Mouse (Mus musculus): ENCODE data around the gene Lmx1b. TPM values are rescaled to one million over a fixed set of nuclear protein-coding genes. Genes with fewer than 3 reads are reported as not detected.

Gene Lmx1b
- polyA plus RNA-seq, 1 experiment = not detected

- Histone ChIP-seq H3K4me1 (ENCODE audit: control insufficient read depth, insufficient read depth, insufficient read length) (no peaks in the 10 kb centered on the region), H3K27ac (ENCODE audit: insufficient read depth, low read length) (no peak overlapping the region), H3K27me3 (ENCODE audit: control insufficient read depth, insufficient read depth, low read length) (peaks cover 5% of the 10 kb centered on the region; the same call in 1 of the 2 replicates), H3K36me3 (ENCODE audit: control insufficient read depth, insufficient read depth, low read length) (no peaks in the 10 kb centered on the region), H3K4me3 (ENCODE audit: extremely low read depth, insufficient read depth, insufficient read length) (no peak overlapping the region)
- no peak for DNase-seq (ENCODE audit: low read depth in 1 of 2, low spot score in 2 of 2)
- TF ChIP-seq CTCF (IDR thresholded peaks at IDR 0.05; ENCODE audit: extremely low read depth, insufficient read depth, insufficient read length, insufficient replicate concordance) (no peak), POLR2A (IDR thresholded peaks at IDR 0.05; ENCODE audit: low read depth, low read length) (no peak)
- 6% methylated on average over 30 of the region's 30 CpGs for WGBS
Observed at GRCm38 (mm10) chr2:33616411-33616843, 23.9 kb downstream of the Lmx1b start.

DNA sequence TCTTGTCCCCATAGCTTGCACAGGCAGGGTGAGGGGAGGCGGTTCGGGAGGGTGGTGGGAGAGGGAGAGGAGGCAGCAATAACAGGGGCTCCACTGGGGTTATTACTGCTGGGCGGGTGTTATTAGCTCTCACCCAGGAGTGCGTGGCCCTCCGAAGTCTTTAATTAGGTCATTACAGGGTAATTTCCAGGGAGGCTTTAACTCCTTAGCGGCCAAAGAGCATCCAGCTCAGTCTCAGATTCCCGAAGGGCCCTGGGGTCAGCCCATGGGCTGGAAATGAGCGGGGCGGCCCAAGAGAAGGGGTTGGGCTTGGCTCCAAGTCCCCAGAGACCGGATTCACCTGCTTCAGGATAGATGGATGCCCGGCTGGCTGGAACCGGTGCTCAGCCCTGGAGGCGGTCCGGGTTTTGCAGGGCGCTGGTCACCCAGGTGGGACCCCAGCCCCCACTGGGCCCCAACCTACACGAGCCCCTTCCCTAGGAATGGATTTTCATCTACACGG, 24.4 kb downstream of the Lmx1b start:
- Histone ChIP-seq H3K27me3 (ENCODE audit: control insufficient read depth, insufficient read depth, low read length) (peaks cover 5% of the 10 kb centered on the region; the same call in 1 of the 2 replicates), H3K36me3 (ENCODE audit: control insufficient read depth, insufficient read depth, low read length) (no peaks in the 10 kb centered on the region), H3K4me3 (ENCODE audit: extremely low read depth, insufficient read depth, insufficient read length) (no peak overlapping the region), H3K27ac (ENCODE audit: insufficient read depth, low read length) (no peak overlapping the region), H3K4me1 (ENCODE audit: control insufficient read depth, insufficient read depth, insufficient read length) (no peaks in the 10 kb centered on the region)
- TF ChIP-seq CTCF (IDR thresholded peaks at IDR 0.05; ENCODE audit: extremely low read depth, insufficient read depth, insufficient read length, insufficient replicate concordance) = no peak
- no peak for TF ChIP-seq POLR2A (IDR thresholded peaks at IDR 0.05; ENCODE audit: low read depth, low read length)
- 20% methylated on average over 17 of the region's 17 CpGs for WGBS
- DNase-seq (ENCODE audit: low read depth in 1 of 2, low spot score in 2 of 2) = no peak

DNA sequence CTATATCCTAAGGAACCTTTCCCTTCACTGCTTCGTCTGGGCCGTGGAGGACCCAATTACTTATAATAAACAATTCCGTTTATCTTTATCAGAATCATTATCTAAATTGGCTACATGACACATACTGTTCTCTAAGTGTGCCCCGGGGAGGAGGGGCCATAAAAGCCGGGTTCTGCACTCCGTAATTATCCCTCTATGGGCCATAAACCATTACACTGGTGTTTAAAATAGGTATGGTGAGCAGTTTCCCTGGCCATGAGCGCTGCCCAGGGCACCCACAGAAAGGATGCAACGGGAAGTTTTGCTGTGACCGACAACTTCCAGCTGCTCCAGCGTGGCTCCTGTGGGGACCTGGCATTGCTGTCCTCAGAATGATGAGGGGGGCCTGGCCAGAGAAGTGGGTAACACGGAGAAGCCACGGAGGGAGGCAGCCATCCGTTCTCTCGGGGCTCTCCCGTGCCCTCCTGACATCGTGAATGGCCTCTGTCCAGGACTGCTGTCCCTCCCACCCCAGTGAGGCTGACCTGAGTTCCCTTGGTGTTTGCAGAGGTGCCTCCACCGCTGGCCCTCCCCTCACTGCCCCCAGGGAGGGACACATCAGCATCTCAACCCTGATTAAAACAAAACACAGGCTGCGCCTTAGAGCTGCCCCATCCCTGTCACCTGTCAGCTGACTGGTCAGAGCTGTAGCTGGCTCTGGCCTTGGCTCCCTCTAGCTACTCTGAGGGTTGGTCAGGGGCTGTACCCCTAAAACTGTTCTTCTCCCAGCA, 34.6 kb downstream of the Lmx1b start:
- Histone ChIP-seq H3K4me1 (ENCODE audit: control insufficient read depth, insufficient read depth, insufficient read length) (no peaks in the 10 kb centered on the region), H3K27me3 (ENCODE audit: control insufficient read depth, insufficient read depth, low read length) (no peaks in the 10 kb centered on the region), H3K4me3 (ENCODE audit: extremely low read depth, insufficient read depth, insufficient read length) (no peak overlapping the region), H3K27ac (ENCODE audit: insufficient read depth, low read length) (no peak overlapping the region), H3K36me3 (ENCODE audit: control insufficient read depth, insufficient read depth, low read length) (no peaks in the 10 kb centered on the region)
- no peak for TF ChIP-seq POLR2A (IDR thresholded peaks at IDR 0.05; ENCODE audit: low read depth, low read length)
- no peak for TF ChIP-seq CTCF (IDR thresholded peaks at IDR 0.05; ENCODE audit: extremely low read depth, insufficient read depth, insufficient read length, insufficient replicate concordance)
- DNase-seq (ENCODE audit: low read depth in 1 of 2, low spot score in 2 of 2) = no peak
- 19% methylated on average over 18 of the region's 18 CpGs for WGBS

- H3K36me3 ChIP-seq (ENCODE audit: control insufficient read depth, insufficient read depth, low read length) = no peaks in the 10 kb centered on the region
- no peak for TF ChIP-seq POLR2A (IDR thresholded peaks at IDR 0.05; ENCODE audit: low read depth, low read length)
- no peak for TF ChIP-seq CTCF (IDR thresholded peaks at IDR 0.05; ENCODE audit: extremely low read depth, insufficient read depth, insufficient read length, insufficient replicate concordance)
- no peaks in the 10 kb centered on the region for H3K4me1 ChIP-seq (ENCODE audit: control insufficient read depth, insufficient read depth, insufficient read length)
Observed at GRCm38 (mm10) chr2:33604846-33605486, 35.3 kb downstream of the Lmx1b start.

DNA sequence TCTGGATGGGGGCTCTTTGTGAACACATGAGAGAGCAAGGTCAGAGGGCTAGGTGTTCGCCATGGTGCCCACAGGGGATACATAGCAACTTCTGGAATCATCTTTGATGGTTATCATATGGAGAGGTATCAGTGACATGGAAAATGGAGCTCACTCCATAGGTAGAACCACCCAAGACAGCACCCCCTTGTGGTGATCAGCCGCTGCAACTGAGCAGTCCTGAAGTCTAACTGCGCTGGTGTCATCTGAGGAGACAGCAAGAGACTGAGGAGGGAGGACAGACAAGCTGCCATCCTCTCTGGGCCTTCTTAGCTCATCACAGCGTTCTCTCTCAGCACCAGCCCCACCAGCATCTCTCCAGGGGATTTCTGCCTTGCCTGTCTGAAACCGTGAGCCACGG, 39.8 kb downstream of the Lmx1b start:
- Histone ChIP-seq H3K4me1 (ENCODE audit: control insufficient read depth, insufficient read depth, insufficient read length) (no peaks in the 10 kb centered on the region), H3K36me3 (ENCODE audit: control insufficient read depth, insufficient read depth, low read length) (no peaks in the 10 kb centered on the region), H3K27me3 (ENCODE audit: control insufficient read depth, insufficient read depth, low read length) (no peaks in the 10 kb centered on the region), H3K4me3 (ENCODE audit: extremely low read depth, insufficient read depth, insufficient read length) (no peak overlapping the region), H3K27ac (ENCODE audit: insufficient read depth, low read length) (no peak overlapping the region)
- TF ChIP-seq CTCF (IDR thresholded peaks at IDR 0.05; ENCODE audit: extremely low read depth, insufficient read depth, insufficient read length, insufficient replicate concordance) = no peak
- TF ChIP-seq POLR2A (IDR thresholded peaks at IDR 0.05; ENCODE audit: low read depth, low read length) = no peak
- no peak for DNase-seq (ENCODE audit: low read depth in 1 of 2, low spot score in 2 of 2)
- WGBS = 62% methylated on average over 6 of the region's 6 CpGs

More at GRCm38 (mm10) chr2:33604846-33605486, 35.3 kb downstream of the Lmx1b start:
- DNase-seq (ENCODE audit: low read depth in 1 of 2, low spot score in 2 of 2) = no peak
- Histone ChIP-seq H3K4me3 (ENCODE audit: extremely low read depth, insufficient read depth, insufficient read length) (no peak overlapping the region), H3K27ac (ENCODE audit: insufficient read depth, low read length) (no peak overlapping the region), H3K27me3 (ENCODE audit: control insufficient read depth, insufficient read depth, low read length) (no peaks in the 10 kb centered on the region)
- WGBS = 45% methylated on average over 7 of the region's 7 CpGs

GRCm38 (mm10) chr2:33597384-33597783, 42.9 kb downstream of the Lmx1b start:
- no peak for TF ChIP-seq POLR2A (IDR thresholded peaks at IDR 0.05; ENCODE audit: low read depth, low read length)
- TF ChIP-seq CTCF (IDR thresholded peaks at IDR 0.05; ENCODE audit: extremely low read depth, insufficient read depth, insufficient read length, insufficient replicate concordance) = no peak
- DNase-seq (ENCODE audit: low read depth in 1 of 2, low spot score in 2 of 2) = no peak
- Histone ChIP-seq H3K27ac (ENCODE audit: insufficient read depth, low read length) (no peak overlapping the region), H3K4me1 (ENCODE audit: control insufficient read depth, insufficient read depth, insufficient read length) (no peaks in the 10 kb centered on the region), H3K4me3 (ENCODE audit: extremely low read depth, insufficient read depth, insufficient read length) (no peak overlapping the region), H3K27me3 (ENCODE audit: control insufficient read depth, insufficient read depth, low read length) (no peaks in the 10 kb centered on the region), H3K36me3 (ENCODE audit: control insufficient read depth, insufficient read depth, low read length) (no peaks in the 10 kb centered on the region)
- WGBS = 76% methylated on average over 4 of the region's 4 CpGs
